Mouse (Mus musculus): ENCODE data around the gene Dpp3. TPM values are rescaled to one million over a fixed set of nuclear protein-coding genes. Genes with fewer than 3 reads are reported as not detected.
"Not testable (repeated sequence)": the region's sequence is repeated elsewhere in the genome, so short reads cannot be mapped to it uniquely, and the experiment has no call there.

The Dpp3 gene
- 167 TPM in 2 replicates for polyA plus RNA-seq (2016; fragmentation: Nextera tagmentation; extraction: Ambion mirVana)

- peak within 1 kb of the TSS; percentile 66 for H3K9ac ChIP-seq
- 0 out of 2 replicates have a peak, but pooled peaks cover 3% of the 10 kb centered on the region for H3K27me3 ChIP-seq
- H3K4me2 ChIP-seq (replicated peaks) = peak within 1 kb of the TSS; percentile 84
- H3K4me1 ChIP-seq = peaks cover 23% of the 10 kb centered on the region
- H3K36me3 ChIP-seq = peaks cover 30% of the 10 kb centered on the region
- peak; percentile 98 for ATAC-seq (ENCODE audit: low FRiP score)
- WGBS = under 1% methylated on average over 32 of the region's 32 CpGs
- H3K9me3 ChIP-seq (replicated peaks) = no peaks in the 10 kb centered on the region
- peak within 1 kb of the TSS; percentile 66 for H3K4me3 ChIP-seq
- peak within 1 kb of the TSS; percentile 84 for H3K27ac ChIP-seq
These were observed at the start of gene Dpp3 for GRCm38 (mm10) chr19:4927904-4928531. Gene Dpp3, minus strand, starts transcription at chr19:4928287.

GRCm38 (mm10) chr19:4968236-4968635 is 40.1 kb upstream of the Dpp3 start:
- 89% methylated on average over 2 of the region's 2 CpGs for WGBS
- no peak overlapping the region for H3K9ac ChIP-seq
- no peak for ATAC-seq (ENCODE audit: low FRiP score)

GRCm38 (mm10) chr19:4961928-4962601 is 34.0 kb upstream of the Dpp3 start, which contains the start of gene Mrpl11:
Gene Mrpl11, plus strand, starts transcription at chr19:4962147.
- peak within 1 kb of the TSS; percentile 77 for H3K27ac ChIP-seq
- H3K27me3 ChIP-seq = peaks cover 7% of the 10 kb centered on the region
- under 1% methylated on average over 34 of the region's 34 CpGs for WGBS
- peak within 1 kb of the TSS; percentile 79 for H3K4me3 ChIP-seq
- H3K9me3 ChIP-seq (replicated peaks) = no peaks in the 10 kb centered on the region
- peak within 1 kb of the TSS; percentile 78 for H3K9ac ChIP-seq
- H3K4me1 ChIP-seq = peaks cover 10% of the 10 kb centered on the region
- peaks cover 26% of the 10 kb centered on the region for H3K36me3 ChIP-seq
- peak within 1 kb of the TSS; percentile 84 for H3K4me2 ChIP-seq (replicated peaks)
- peak; percentile 98 for ATAC-seq (ENCODE audit: low FRiP score)

More at GRCm38 (mm10) chr19:4968236-4968635, 40.1 kb upstream of the Dpp3 start:
- Histone ChIP-seq H3K4me2 (replicated peaks) (no peak overlapping the region), H3K4me1 (peaks cover 2% of the 10 kb centered on the region), H3K36me3 (peaks cover 38% of the 10 kb centered on the region), H3K27me3 (no peaks in the 10 kb centered on the region), H3K4me3 (no peak overlapping the region), H3K27ac (no peak overlapping the region), H3K9me3 (replicated peaks) (no peaks in the 10 kb centered on the region)

- H3K36me3 ChIP-seq; H3K4me1 ChIP-seq; H3K9ac ChIP-seq; H3K4me3 ChIP-seq; H3K9me3 ChIP-seq (replicated peaks); ATAC-seq (ENCODE audit: low FRiP score); H3K4me2 ChIP-seq (replicated peaks); H3K27me3 ChIP-seq; H3K27ac ChIP-seq: not testable (repeated sequence)
- WGBS = 86% methylated on average over 9 of the region's 9 CpGs
These were observed 20.6 kb upstream of the Dpp3 start for GRCm38 (mm10) chr19:4948641-4949040.

GRCm38 (mm10) chr19:4945540-4945939 is 17.5 kb upstream of the Dpp3 start:
- Histone ChIP-seq H3K9me3 (replicated peaks) (no peaks in the 10 kb centered on the region), H3K4me1 (peaks cover 11% of the 10 kb centered on the region), H3K4me3 (no peak overlapping the region), H3K36me3 (no peaks in the 10 kb centered on the region), H3K27ac (no peak overlapping the region), H3K9ac (no peak overlapping the region), H3K27me3 (peaks cover 15% of the 10 kb centered on the region), H3K4me2 (replicated peaks) (no peak overlapping the region)
- WGBS = 44% methylated on average over 6 of the region's 6 CpGs
- ATAC-seq (ENCODE audit: low FRiP score) = no peak

GRCm38 (mm10) chr19:4943253-4943588 is 15.1 kb upstream of the Dpp3 start:
- Histone ChIP-seq H3K9me3 (replicated peaks) (no peaks in the 10 kb centered on the region), H3K4me1 (peaks cover 11% of the 10 kb centered on the region), H3K36me3 (no peaks in the 10 kb centered on the region), H3K4me3 (peak overlapping the region; percentile 68), H3K4me2 (replicated peaks) (peak overlapping the region; percentile 90), H3K27ac (no peak overlapping the region), H3K9ac (peak overlapping the region; percentile 73; the same call in 1 of the 2 replicates), H3K27me3 (peaks cover 19% of the 10 kb centered on the region)
- no peak for ATAC-seq (ENCODE audit: low FRiP score)
- 8% methylated on average over 13 of the region's 13 CpGs for WGBS

GRCm38 (mm10) chr19:4942551-4943252 is 14.6 kb upstream of the Dpp3 start, which contains the start of gene Peli3:
Gene Peli3, minus strand, starts transcription at chr19:4943127.
- Histone ChIP-seq H3K4me2 (replicated peaks) (peak within 1 kb of the TSS; percentile 90), H3K36me3 (no peaks in the 10 kb centered on the region), H3K27ac (peak within 1 kb of the TSS; percentile 52; the same call in 1 of the 2 replicates), H3K9me3 (replicated peaks) (no peaks in the 10 kb centered on the region), H3K4me3 (peak within 1 kb of the TSS; percentile 68), H3K9ac (peak within 1 kb of the TSS; percentile 73), H3K4me1 (peaks cover 11% of the 10 kb centered on the region), H3K27me3 (peaks cover 19% of the 10 kb centered on the region)
- peak; percentile 96 for ATAC-seq (ENCODE audit: low FRiP score)
- under 1% methylated on average over 51 of the region's 55 CpGs for WGBS

- Histone ChIP-seq H3K9ac (no peak overlapping the region), H3K4me2 (replicated peaks) (no peak overlapping the region), H3K27me3 (peaks cover 19% of the 10 kb centered on the region), H3K27ac (no peak overlapping the region), H3K4me3 (no peak overlapping the region), H3K36me3 (0 out of 2 replicates have a peak, but pooled peaks cover 3% of the 10 kb centered on the region), H3K4me1 (peaks cover 6% of the 10 kb centered on the region), H3K9me3 (replicated peaks) (no peaks in the 10 kb centered on the region)
- WGBS = 89% methylated on average over 17 of the region's 17 CpGs
- ATAC-seq (ENCODE audit: low FRiP score) = no peak
These were observed 9.6 kb upstream of the Dpp3 start for GRCm38 (mm10) chr19:4937444-4938310.

- no peaks in the 10 kb centered on the region for H3K9me3 ChIP-seq (replicated peaks)
- H3K4me1 ChIP-seq = no peaks in the 10 kb centered on the region
- no peak overlapping the region for H3K27ac ChIP-seq
- no peak overlapping the region for H3K4me3 ChIP-seq
- H3K27me3 ChIP-seq = peaks cover 16% of the 10 kb centered on the region
- WGBS = 86% methylated on average over 2 of the region's 2 CpGs
- no peak for ATAC-seq (ENCODE audit: low FRiP score)
- 0 out of 2 replicates have a peak, but pooled peaks cover 3% of the 10 kb centered on the region for H3K36me3 ChIP-seq
- no peak overlapping the region for H3K4me2 ChIP-seq (replicated peaks)
- no peak overlapping the region for H3K9ac ChIP-seq
These were observed 8.8 kb upstream of the Dpp3 start for GRCm38 (mm10) chr19:4936896-4937295.

- Histone ChIP-seq H3K27me3 (0 out of 2 replicates have a peak, but pooled peaks cover 3% of the 10 kb centered on the region), H3K4me2 (replicated peaks) (peak overlapping the region; percentile 84), H3K4me1 (peaks cover 23% of the 10 kb centered on the region), H3K36me3 (peaks cover 25% of the 10 kb centered on the region), H3K4me3 (peak overlapping the region; percentile 66), H3K27ac (peak overlapping the region; percentile 84), H3K9ac (peak overlapping the region; percentile 64), H3K9me3 (replicated peaks) (no peaks in the 10 kb centered on the region)
- 62% methylated on average over 5 of the region's 5 CpGs for WGBS
- no peak; the same call in 1 of the 2 replicates for ATAC-seq (ENCODE audit: low FRiP score)
These were observed 694 bp upstream of the Dpp3 start for GRCm38 (mm10) chr19:4928781-4929180.

GRCm38 (mm10) chr19:4925121-4925860 is 2.8 kb downstream of the Dpp3 start:
- Histone ChIP-seq H3K9ac (no peak overlapping the region), H3K9me3 (replicated peaks) (no peaks in the 10 kb centered on the region), H3K36me3 (peaks cover 58% of the 10 kb centered on the region), H3K4me3 (no peak overlapping the region), H3K27me3 (no peaks in the 10 kb centered on the region), H3K27ac (no peak overlapping the region), H3K4me1 (peaks cover 23% of the 10 kb centered on the region), H3K4me2 (replicated peaks) (no peak overlapping the region)
- ATAC-seq (ENCODE audit: low FRiP score) = no peak
- WGBS = 96% methylated on average over 11 of the region's 11 CpGs
